Mouse (Mus musculus): ENCODE measurements around the gene Lrit2. TPM values are rescaled to one million over a fixed set of nuclear protein-coding genes. Genes with fewer than 3 reads are reported as not detected.

Lrit2 gene
- polyA plus RNA-seq (2016; fragmentation: Nextera tagmentation; extraction: Ambion mirVana): not detected in 2 replicates

- WGBS: 78% methylated on average over 5 of the region's 5 CpGs
Measured at GRCm38 (mm10) chr14:37067629-37068028, at the start of gene Lrit2. Gene Lrit2, plus strand, starts transcription at chr14:37067929.

GRCm38 (mm10) chr14:37027248-37027933 lies 40.3 kb upstream of the Lrit2 start:
- Histone ChIP-seq H3K4me1 (no peaks in the 10 kb centered on the region), H3K9ac (no peak overlapping the region), H3K27me3 (no peaks in the 10 kb centered on the region), H3K4me2 (replicated peaks) (no peak overlapping the region), H3K27ac (no peak overlapping the region), H3K4me3 (no peak overlapping the region), H3K36me3 (no peaks in the 10 kb centered on the region), H3K9me3 (replicated peaks) (no peaks in the 10 kb centered on the region)
- WGBS: 84% methylated on average over 4 of the region's 4 CpGs
- no peak for ATAC-seq (ENCODE audit: low FRiP score)

More at GRCm38 (mm10) chr14:37067629-37068028, at the start of gene Lrit2:
- Histone ChIP-seq H3K9me3 (replicated peaks) (no peaks in the 10 kb centered on the region), H3K9ac (no peak within 1 kb of the TSS), H3K4me1 (no peaks in the 10 kb centered on the region), H3K27me3 (no peaks in the 10 kb centered on the region), H3K36me3 (no peaks in the 10 kb centered on the region), H3K4me3 (no peak within 1 kb of the TSS), H3K4me2 (replicated peaks) (no peak within 1 kb of the TSS), H3K27ac (no peak within 1 kb of the TSS)
- no peak for ATAC-seq (ENCODE audit: low FRiP score)

GRCm38 (mm10) chr14:37027951-37028350 lies 39.8 kb upstream of the Lrit2 start:
- H3K27me3 ChIP-seq: no peaks in the 10 kb centered on the region
- no peak for ATAC-seq (ENCODE audit: low FRiP score)
- H3K9ac ChIP-seq: no peak overlapping the region
- no peak overlapping the region for H3K4me2 ChIP-seq (replicated peaks)
- no peak overlapping the region for H3K27ac ChIP-seq
- H3K4me1 ChIP-seq: no peaks in the 10 kb centered on the region
- H3K4me3 ChIP-seq: no peak overlapping the region
- no peaks in the 10 kb centered on the region for H3K36me3 ChIP-seq
- no peaks in the 10 kb centered on the region for H3K9me3 ChIP-seq (replicated peaks)
- 97% methylated on average over 3 of the region's 3 CpGs for WGBS

GRCm38 (mm10) chr14:37028555-37028954 lies 39.2 kb upstream of the Lrit2 start:
- Histone ChIP-seq H3K9me3 (replicated peaks) (no peaks in the 10 kb centered on the region), H3K36me3 (no peaks in the 10 kb centered on the region), H3K27ac (no peak overlapping the region), H3K9ac (no peak overlapping the region), H3K4me3 (no peak overlapping the region), H3K27me3 (no peaks in the 10 kb centered on the region), H3K4me2 (replicated peaks) (no peak overlapping the region), H3K4me1 (no peaks in the 10 kb centered on the region)
- no peak for ATAC-seq (ENCODE audit: low FRiP score)
- WGBS: 90% methylated on average over 3 of the region's 3 CpGs

- peak; percentile 23 for ATAC-seq (ENCODE audit: low FRiP score)
- no peak overlapping the region for H3K4me3 ChIP-seq
- no peaks in the 10 kb centered on the region for H3K27me3 ChIP-seq
- no peaks in the 10 kb centered on the region for H3K36me3 ChIP-seq
- 73% methylated on average over 11 of the region's 11 CpGs for WGBS
- H3K9ac ChIP-seq: no peak overlapping the region
- no peaks in the 10 kb centered on the region for H3K9me3 ChIP-seq (replicated peaks)
- H3K4me1 ChIP-seq: no peaks in the 10 kb centered on the region
- no peak overlapping the region for H3K4me2 ChIP-seq (replicated peaks)
- no peak overlapping the region for H3K27ac ChIP-seq
Measured at GRCm38 (mm10) chr14:37032481-37033104, 35.1 kb upstream of the Lrit2 start.

GRCm38 (mm10) chr14:37033241-37033640 lies 34.5 kb upstream of the Lrit2 start:
- Histone ChIP-seq H3K4me2 (replicated peaks) (no peak overlapping the region), H3K36me3 (no peaks in the 10 kb centered on the region), H3K27me3 (no peaks in the 10 kb centered on the region), H3K9ac (no peak overlapping the region), H3K4me3 (no peak overlapping the region), H3K27ac (no peak overlapping the region), H3K4me1 (no peaks in the 10 kb centered on the region), H3K9me3 (replicated peaks) (no peaks in the 10 kb centered on the region)
- peak; percentile 64; the same call in 1 of the 2 replicates for ATAC-seq (ENCODE audit: low FRiP score)
- 19% methylated on average over 7 of the region's 7 CpGs for WGBS

- Histone ChIP-seq H3K36me3 (no peaks in the 10 kb centered on the region), H3K27me3 (no peaks in the 10 kb centered on the region), H3K9ac (no peak overlapping the region), H3K27ac (no peak overlapping the region), H3K4me3 (no peak overlapping the region), H3K4me2 (replicated peaks) (no peak overlapping the region), H3K4me1 (no peaks in the 10 kb centered on the region), H3K9me3 (replicated peaks) (no peaks in the 10 kb centered on the region)
- no peak for ATAC-seq (ENCODE audit: low FRiP score)
- 58% methylated on average over 5 of the region's 5 CpGs for WGBS
Measured at GRCm38 (mm10) chr14:37034432-37034831, 33.3 kb upstream of the Lrit2 start.

- 69% methylated on average over 1 of the region's 1 CpGs for WGBS
- H3K27me3 ChIP-seq: no peaks in the 10 kb centered on the region
- no peaks in the 10 kb centered on the region for H3K9me3 ChIP-seq (replicated peaks)
- no peak within 1 kb of the TSS for H3K9ac ChIP-seq
- H3K4me2 ChIP-seq (replicated peaks): no peak within 1 kb of the TSS
- no peak within 1 kb of the TSS for H3K27ac ChIP-seq
- H3K4me3 ChIP-seq: no peak within 1 kb of the TSS
- H3K36me3 ChIP-seq: no peaks in the 10 kb centered on the region
- no peaks in the 10 kb centered on the region for H3K4me1 ChIP-seq
- no peak for ATAC-seq (ENCODE audit: low FRiP score)
Measured at GRCm38 (mm10) chr14:37048914-37049410, 18.8 kb upstream of the Lrit2 start, which contains the start of gene Rgr. Gene Rgr, minus strand, starts transcription at chr14:37048964.

- Histone ChIP-seq H3K27ac (no peak overlapping the region), H3K36me3 (no peaks in the 10 kb centered on the region), H3K4me1 (no peaks in the 10 kb centered on the region), H3K9ac (no peak overlapping the region), H3K9me3 (replicated peaks) (no peaks in the 10 kb centered on the region), H3K4me3 (no peak overlapping the region), H3K4me2 (replicated peaks) (no peak overlapping the region), H3K27me3 (no peaks in the 10 kb centered on the region)
- WGBS: 58% methylated on average over 2 of the region's 2 CpGs
- ATAC-seq (ENCODE audit: low FRiP score): no peak
Measured at GRCm38 (mm10) chr14:37064849-37065248, 2.9 kb upstream of the Lrit2 start.

GRCm38 (mm10) chr14:37066636-37067035 lies 1.1 kb upstream of the Lrit2 start:
- Histone ChIP-seq H3K27me3 (no peaks in the 10 kb centered on the region), H3K4me1 (no peaks in the 10 kb centered on the region), H3K4me2 (replicated peaks) (no peak overlapping the region), H3K9me3 (replicated peaks) (no peaks in the 10 kb centered on the region), H3K4me3 (no peak overlapping the region), H3K9ac (no peak overlapping the region), H3K27ac (no peak overlapping the region), H3K36me3 (no peaks in the 10 kb centered on the region)
- no peak for ATAC-seq (ENCODE audit: low FRiP score)
- 72% methylated on average over 2 of the region's 2 CpGs for WGBS

GRCm38 (mm10) chr14:37068516-37068915 lies 787 bp downstream of the Lrit2 start:
- WGBS: 20% methylated on average over 9 of the region's 9 CpGs
- Histone ChIP-seq H3K36me3 (no peaks in the 10 kb centered on the region), H3K27me3 (no peaks in the 10 kb centered on the region), H3K27ac (no peak overlapping the region), H3K4me3 (no peak overlapping the region), H3K9me3 (replicated peaks) (no peaks in the 10 kb centered on the region), H3K9ac (no peak overlapping the region), H3K4me1 (no peaks in the 10 kb centered on the region), H3K4me2 (replicated peaks) (no peak overlapping the region)
- no peak for ATAC-seq (ENCODE audit: low FRiP score)

GRCm38 (mm10) chr14:37080724-37081123 lies 13.0 kb downstream of the Lrit2 start:
- ATAC-seq (ENCODE audit: low FRiP score): no peak
- no peak overlapping the region for H3K4me3 ChIP-seq
- H3K4me1 ChIP-seq: no peaks in the 10 kb centered on the region
- no peak overlapping the region for H3K4me2 ChIP-seq (replicated peaks)
- no peak overlapping the region for H3K9ac ChIP-seq
- H3K27me3 ChIP-seq: no peaks in the 10 kb centered on the region
- 83% methylated on average over 1 of the region's 1 CpGs for WGBS
- H3K9me3 ChIP-seq (replicated peaks): no peaks in the 10 kb centered on the region
- H3K36me3 ChIP-seq: no peaks in the 10 kb centered on the region
- H3K27ac ChIP-seq: no peak overlapping the region

- Histone ChIP-seq H3K9me3 (replicated peaks) (no peaks in the 10 kb centered on the region), H3K9ac (no peak overlapping the region), H3K27ac (no peak overlapping the region), H3K27me3 (no peaks in the 10 kb centered on the region), H3K4me3 (no peak overlapping the region), H3K4me2 (replicated peaks) (no peak overlapping the region), H3K36me3 (no peaks in the 10 kb centered on the region), H3K4me1 (no peaks in the 10 kb centered on the region)
- 39% methylated on average over 4 of the region's 4 CpGs for WGBS
- no peak for ATAC-seq (ENCODE audit: low FRiP score)
Measured at GRCm38 (mm10) chr14:37083755-37084154, 16.0 kb downstream of the Lrit2 start.

All from hindbrain, embryonic 12.5 days (tissue).